Mouse (Mus musculus): ENCODE data around the gene Psmd9. TPM values are rescaled to one million over a fixed set of nuclear protein-coding genes. Genes with fewer than 3 reads are reported as not detected.

The Psmd9 gene
- polyA plus RNA-seq, 1 experiment from 2014 or later, result 73.5 TPM

DNA sequence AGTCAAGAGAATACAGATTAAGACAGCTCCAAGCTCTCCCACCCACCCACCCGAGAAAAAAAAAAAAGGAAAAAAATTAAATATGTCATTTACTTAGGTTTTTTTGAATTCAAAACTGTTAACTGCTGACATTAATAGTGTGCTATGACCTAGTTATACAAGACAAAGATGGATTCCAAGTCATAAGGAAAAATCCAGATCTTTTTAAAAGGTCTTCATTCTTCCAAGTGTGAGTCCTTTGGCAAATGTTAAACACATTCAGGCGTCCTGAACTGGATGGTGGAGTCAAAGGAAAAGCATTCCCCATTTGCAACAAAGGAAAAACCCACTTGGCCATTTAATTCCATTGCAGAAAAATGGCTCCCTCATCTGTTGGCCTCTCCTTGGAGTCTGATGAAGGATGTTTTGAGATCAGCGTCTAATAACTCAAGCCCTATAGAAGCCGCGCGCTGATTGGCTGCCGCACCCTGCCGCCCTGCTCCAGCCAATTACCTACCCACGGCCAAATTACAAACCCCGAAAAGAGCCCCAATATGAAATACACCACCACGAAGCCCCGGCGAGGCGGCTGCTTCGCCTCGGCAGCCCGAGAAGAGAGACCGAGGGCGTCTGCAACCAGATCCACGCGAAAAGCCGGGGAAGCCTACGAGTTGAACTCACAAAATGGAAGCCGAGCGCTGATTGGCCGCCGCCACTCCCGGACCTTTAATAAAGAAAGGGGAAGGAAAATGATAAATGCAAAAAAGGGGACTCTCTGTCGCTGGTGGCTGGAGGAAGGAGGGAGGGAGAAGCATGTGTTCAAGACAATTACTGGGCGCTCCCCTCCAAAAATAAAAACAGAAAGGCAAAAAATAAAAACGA, 28.3 kb upstream of the Psmd9 start:
- peak; percentile 92 for DNase-seq (ENCODE audit: low spot score)
- H3K36me3 ChIP-seq (ENCODE audit: control insufficient read depth, insufficient read depth, low read length), result no peaks in the 10 kb centered on the region
- peak overlapping the region; percentile 100 for H3K4me2 ChIP-seq (replicated peaks; ENCODE audit: low read depth, low read length)
- peak overlapping the region; percentile 96 for H3K4me3 ChIP-seq (ENCODE audit: low read depth, low read length)
- peak overlapping the region; percentile 100 for H3K27ac ChIP-seq (ENCODE audit: low read depth, low read length)
- 0% methylated on average over 31 of the region's 31 CpGs for whole genome bisulfite sequencing
- H3K9ac ChIP-seq (ENCODE audit: low read depth, low read length), result peak overlapping the region; percentile 99
- peak; percentile 47 for ATAC-seq (ENCODE audit: low FRiP score)
- H3K9me3 ChIP-seq (ENCODE audit: control insufficient read depth, low read length), result no peaks in the 10 kb centered on the region
- H3K4me1 ChIP-seq (replicated peaks; ENCODE audit: control insufficient read depth, insufficient read depth, low read length), result peaks cover 23% of the 10 kb centered on the region
- no peaks in the 10 kb centered on the region for H3K27me3 ChIP-seq (ENCODE audit: control insufficient read depth, insufficient read depth, low read length)

DNA sequence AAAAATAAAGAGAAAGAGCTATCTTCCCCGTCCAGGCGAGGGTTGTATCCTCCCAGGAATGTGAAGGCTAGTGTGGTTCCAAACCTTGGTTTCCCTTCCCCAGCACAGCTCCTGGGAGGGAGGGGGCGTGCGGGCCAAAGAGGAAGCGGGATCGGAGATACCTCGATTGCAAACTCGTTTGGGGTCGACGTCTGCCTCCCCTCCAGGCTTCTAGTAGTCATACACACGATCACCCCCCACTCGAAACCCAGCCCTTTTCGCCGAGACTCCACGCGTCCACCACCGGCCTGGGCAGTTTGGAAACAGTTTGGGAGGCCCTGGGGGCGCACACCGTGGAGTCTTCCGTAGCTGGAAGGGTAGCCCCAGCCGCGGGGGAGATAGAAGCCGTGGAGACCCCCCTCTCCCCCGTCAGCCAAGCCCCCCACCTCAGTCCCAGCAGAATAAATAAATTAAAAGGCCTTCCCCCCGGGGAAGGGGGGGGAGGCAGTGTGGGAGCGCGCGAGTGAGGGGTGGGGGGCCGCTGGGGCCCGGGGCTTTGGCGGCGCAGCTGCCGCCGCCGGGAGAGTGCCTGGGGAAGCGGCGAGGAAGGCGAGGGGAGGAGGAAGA, 27.6 kb upstream of the Psmd9 start:
- Histone ChIP-seq H3K9me3 (ENCODE audit: control insufficient read depth, low read length) (no peaks in the 10 kb centered on the region), H3K4me3 (ENCODE audit: low read depth, low read length) (peak overlapping the region; percentile 96), H3K4me1 (replicated peaks; ENCODE audit: control insufficient read depth, insufficient read depth, low read length) (peaks cover 18% of the 10 kb centered on the region), H3K9ac (ENCODE audit: low read depth, low read length) (peak overlapping the region; percentile 99), H3K4me2 (replicated peaks; ENCODE audit: low read depth, low read length) (peak overlapping the region; percentile 100), H3K36me3 (ENCODE audit: control insufficient read depth, insufficient read depth, low read length) (peaks cover 5% of the 10 kb centered on the region; the same call in 1 of the 2 replicates), H3K27me3 (ENCODE audit: control insufficient read depth, insufficient read depth, low read length) (no peaks in the 10 kb centered on the region), H3K27ac (ENCODE audit: low read depth, low read length) (peak overlapping the region; percentile 100)
- ATAC-seq (ENCODE audit: low FRiP score), result 0 out of 2 replicates have a peak, but pooled peaks have one; percentile 18
- 0% methylated on average over 24 of the region's 38 CpGs for WGBS
- DNase-seq (ENCODE audit: low spot score), result peak; percentile 77

GRCm38 (mm10) chr5:123142161-123143157, 26.8 kb upstream of the Psmd9 start, which contains the start of gene Setd1b:
Setd1b (plus strand) TSS chr5:123142193.
- Histone ChIP-seq H3K9me3 (ENCODE audit: control insufficient read depth, low read length) (no peaks in the 10 kb centered on the region), H3K4me2 (replicated peaks; ENCODE audit: low read depth, low read length) (peak within 1 kb of the TSS; percentile 100), H3K4me1 (replicated peaks; ENCODE audit: control insufficient read depth, insufficient read depth, low read length) (peaks cover 11% of the 10 kb centered on the region), H3K36me3 (ENCODE audit: control insufficient read depth, insufficient read depth, low read length) (peaks cover 8% of the 10 kb centered on the region; the same call in 1 of the 2 replicates), H3K27me3 (ENCODE audit: control insufficient read depth, insufficient read depth, low read length) (no peaks in the 10 kb centered on the region), H3K27ac (ENCODE audit: low read depth, low read length) (peak within 1 kb of the TSS; percentile 100), H3K4me3 (ENCODE audit: low read depth, low read length) (peak within 1 kb of the TSS; percentile 96), H3K9ac (ENCODE audit: low read depth, low read length) (peak within 1 kb of the TSS; percentile 99)
- ATAC-seq (ENCODE audit: low FRiP score) (0 out of 2 replicates have a peak, but pooled peaks have one; percentile 10), DNase-seq (ENCODE audit: low spot score) (peak; percentile 78)
- WGBS, result under 1% methylated on average over 49 of the region's 103 CpGs

DNA sequence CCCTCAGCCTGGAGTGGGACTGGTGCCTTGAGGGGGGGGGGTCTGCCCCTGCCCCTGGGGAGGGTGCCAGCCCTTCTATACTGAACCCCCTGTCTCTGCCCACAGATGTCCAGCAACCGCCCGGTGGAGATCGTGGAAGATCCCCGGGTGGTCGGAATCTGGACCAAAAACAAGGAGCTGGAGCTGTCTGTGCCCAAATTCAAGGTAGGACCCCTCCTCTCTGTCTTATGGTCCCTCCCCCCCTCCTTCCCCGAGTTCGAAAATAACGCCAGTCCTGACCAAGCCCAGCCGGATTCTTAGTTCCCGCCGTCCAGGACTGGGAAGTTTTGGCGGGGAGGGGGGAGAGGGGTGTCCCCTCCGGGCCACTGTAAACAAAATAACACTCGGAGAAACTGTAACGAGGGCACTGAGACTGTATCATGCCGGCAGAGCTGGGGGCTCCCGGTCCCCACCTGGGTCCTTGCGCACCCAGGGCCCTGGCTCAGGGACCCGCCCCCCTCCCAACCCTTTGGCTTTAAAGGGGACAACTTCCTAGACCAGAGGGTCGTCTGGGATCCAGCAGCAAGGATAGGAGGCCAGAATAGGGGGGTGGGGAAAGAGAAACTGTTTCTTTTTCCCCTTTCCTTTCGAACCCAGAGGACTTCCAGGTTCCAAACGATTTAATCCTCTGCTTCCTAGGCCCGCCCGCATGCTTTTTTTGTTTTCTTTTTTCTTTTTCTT, 25.8 kb upstream of the Psmd9 start:
- ATAC-seq (ENCODE audit: low FRiP score) (no peak), DNase-seq (ENCODE audit: low spot score) (peak; percentile 67)
- Histone ChIP-seq H3K9ac (ENCODE audit: low read depth, low read length) (peak overlapping the region; percentile 99), H3K4me2 (replicated peaks; ENCODE audit: low read depth, low read length) (peak overlapping the region; percentile 100), H3K4me3 (ENCODE audit: low read depth, low read length) (peak overlapping the region; percentile 96), H3K27ac (ENCODE audit: low read depth, low read length) (peak overlapping the region; percentile 100), H3K27me3 (ENCODE audit: control insufficient read depth, insufficient read depth, low read length) (no peaks in the 10 kb centered on the region), H3K36me3 (ENCODE audit: control insufficient read depth, insufficient read depth, low read length) (peaks cover 15% of the 10 kb centered on the region; the same call in 1 of the 2 replicates), H3K4me1 (replicated peaks; ENCODE audit: control insufficient read depth, insufficient read depth, low read length) (peaks cover 11% of the 10 kb centered on the region), H3K9me3 (ENCODE audit: control insufficient read depth, low read length) (no peaks in the 10 kb centered on the region)
- under 1% methylated on average over 24 of the region's 24 CpGs for WGBS

DNA sequence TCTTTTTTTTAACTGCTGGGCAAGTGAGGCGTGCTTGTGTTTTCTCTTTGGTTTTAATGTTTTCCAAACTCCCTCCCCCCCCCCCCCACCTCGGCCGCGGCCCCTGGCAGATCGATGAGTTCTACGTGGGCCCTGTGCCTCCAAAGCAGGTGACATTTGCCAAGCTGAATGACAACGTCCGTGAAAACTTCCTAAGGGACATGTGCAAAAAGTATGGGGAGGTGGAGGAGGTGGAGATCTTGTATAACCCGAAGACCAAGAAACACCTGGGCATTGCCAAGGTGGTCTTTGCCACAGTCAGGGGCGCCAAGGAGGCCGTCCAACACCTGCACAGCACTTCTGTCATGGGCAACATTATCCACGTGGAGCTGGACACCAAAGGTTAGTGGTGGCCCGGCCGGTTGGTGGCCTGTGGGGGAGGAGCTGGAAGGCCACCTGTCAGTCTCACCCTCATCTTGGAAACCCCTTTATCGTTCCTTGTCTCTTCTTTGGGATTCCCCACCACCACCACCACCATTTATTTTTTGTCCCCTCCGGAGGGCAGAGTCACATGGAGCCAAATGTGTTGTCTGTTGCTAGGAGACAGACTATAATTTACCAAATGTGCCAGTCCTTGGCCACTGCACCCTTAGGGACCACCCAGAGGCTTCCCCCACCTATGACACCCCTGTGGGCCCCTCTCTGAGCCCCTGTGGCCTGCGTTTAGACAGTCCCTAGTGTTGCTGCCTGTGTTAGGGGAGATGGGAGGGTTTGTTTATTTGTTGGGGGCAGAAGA, 25.1 kb upstream of the Psmd9 start:
- 4% methylated on average over 17 of the region's 17 CpGs for WGBS
- no peak for DNase-seq (ENCODE audit: low spot score)
- Histone ChIP-seq H3K4me1 (replicated peaks; ENCODE audit: control insufficient read depth, insufficient read depth, low read length) (peaks cover 11% of the 10 kb centered on the region), H3K27ac (ENCODE audit: low read depth, low read length) (no peak overlapping the region), H3K4me2 (replicated peaks; ENCODE audit: low read depth, low read length) (peak overlapping the region; percentile 100), H3K4me3 (ENCODE audit: low read depth, low read length) (peak overlapping the region; percentile 96), H3K9ac (ENCODE audit: low read depth, low read length) (peak overlapping the region; percentile 99), H3K9me3 (ENCODE audit: control insufficient read depth, low read length) (no peaks in the 10 kb centered on the region), H3K27me3 (ENCODE audit: control insufficient read depth, insufficient read depth, low read length) (no peaks in the 10 kb centered on the region), H3K36me3 (ENCODE audit: control insufficient read depth, insufficient read depth, low read length) (peaks cover 17% of the 10 kb centered on the region; the same call in 1 of the 2 replicates)
- no peak for ATAC-seq (ENCODE audit: low FRiP score)

GRCm38 (mm10) chr5:123144746-123145590, 24.2 kb upstream of the Psmd9 start:
- H3K27ac ChIP-seq (ENCODE audit: low read depth, low read length), result no peak overlapping the region
- peaks cover 12% of the 10 kb centered on the region for H3K4me1 ChIP-seq (replicated peaks; ENCODE audit: control insufficient read depth, insufficient read depth, low read length)
- H3K36me3 ChIP-seq (ENCODE audit: control insufficient read depth, insufficient read depth, low read length), result peaks cover 17% of the 10 kb centered on the region; the same call in 1 of the 2 replicates

GRCm38 (mm10) chr5:123146357-123146756, 22.9 kb upstream of the Psmd9 start:
- no peak for DNase-seq (ENCODE audit: low spot score)
- H3K4me2 ChIP-seq (replicated peaks; ENCODE audit: low read depth, low read length), result no peak overlapping the region
- H3K9ac ChIP-seq (ENCODE audit: low read depth, low read length), result no peak overlapping the region
- H3K4me3 ChIP-seq (ENCODE audit: low read depth, low read length), result no peak overlapping the region
- H3K27ac ChIP-seq (ENCODE audit: low read depth, low read length), result no peak overlapping the region
- no peak for ATAC-seq (ENCODE audit: low FRiP score)
- H3K27me3 ChIP-seq (ENCODE audit: control insufficient read depth, insufficient read depth, low read length), result no peaks in the 10 kb centered on the region
- H3K9me3 ChIP-seq (ENCODE audit: control insufficient read depth, low read length), result no peaks in the 10 kb centered on the region
- WGBS, result 85% methylated on average over 11 of the region's 11 CpGs
- peaks cover 21% of the 10 kb centered on the region for H3K4me1 ChIP-seq (replicated peaks; ENCODE audit: control insufficient read depth, insufficient read depth, low read length)
- H3K36me3 ChIP-seq (ENCODE audit: control insufficient read depth, insufficient read depth, low read length), result peaks cover 17% of the 10 kb centered on the region; the same call in 1 of the 2 replicates

More at GRCm38 (mm10) chr5:123144746-123145590, 24.2 kb upstream of the Psmd9 start:
- H3K9me3 ChIP-seq (ENCODE audit: control insufficient read depth, low read length), result no peaks in the 10 kb centered on the region
- WGBS, result 40% methylated on average over 20 of the region's 20 CpGs
- DNase-seq (ENCODE audit: low spot score) (no peak), ATAC-seq (ENCODE audit: low FRiP score) (no peak)
- no peaks in the 10 kb centered on the region for H3K27me3 ChIP-seq (ENCODE audit: control insufficient read depth, insufficient read depth, low read length)
- H3K9ac ChIP-seq (ENCODE audit: low read depth, low read length), result no peak overlapping the region
- peak overlapping the region; percentile 96 for H3K4me3 ChIP-seq (ENCODE audit: low read depth, low read length)
- H3K4me2 ChIP-seq (replicated peaks; ENCODE audit: low read depth, low read length), result peak overlapping the region; percentile 100
